Mouse (Mus musculus) gastrocnemius, postnatal 25 days (tissue): ENCODE results near the gene Kdm8. TPM values are rescaled to one million over a fixed set of nuclear protein-coding genes. Genes with fewer than 3 reads are reported as not detected.
"Not testable (repeated sequence)": the region's sequence is repeated elsewhere in the genome, so short reads cannot be mapped to it uniquely, and the experiment has no call there.

Experiments used
- DNase-seq: peaks from one replicate; pipeline ENCODE4 v3.0.0; 2022
- long read RNA-seq, 2 experiments: library from polyadenylated mRNA; stranded (forward); transcript quantifications; one replicate each; pipeline ENCODE4 v2.0.0; 2021
- total RNA-seq, 2 experiments: library from RNA; stranded (reverse); gene quantifications; 1 replicate in 1 of 2; 2 replicates in 1 of 2; pipeline ENCODE4 v1.2.3; 2021

The Kdm8 gene
- total RNA-seq: 1 to 10 TPM; 4.1 to 4.5 TPM
- long read RNA-seq, experiment 1, partial matches to known transcripts: 0 of 3 reads
- long read RNA-seq, experiment 1, other reads (novel, unspliced or antisense): 0 of 3 reads
- long read RNA-seq, experiment 2, partial matches to known transcripts: 2 of 6 reads
- long read RNA-seq, experiment 2, other reads (novel, unspliced or antisense): 0 of 6 reads

- peak; percentile 91 for DNase-seq
Observed at GRCm38 (mm10) chr7:125444464-125445401, at the start of gene Kdm8. TSS of gene Kdm8 (plus strand) at chr7:125444676.

GRCm38 (mm10) chr7:125398116-125398515 is 46.4 kb upstream of the Kdm8 start:
- DNase-seq: no peak

GRCm38 (mm10) chr7:125398687-125399086 is 45.8 kb upstream of the Kdm8 start:
- no peak for DNase-seq

DNA sequence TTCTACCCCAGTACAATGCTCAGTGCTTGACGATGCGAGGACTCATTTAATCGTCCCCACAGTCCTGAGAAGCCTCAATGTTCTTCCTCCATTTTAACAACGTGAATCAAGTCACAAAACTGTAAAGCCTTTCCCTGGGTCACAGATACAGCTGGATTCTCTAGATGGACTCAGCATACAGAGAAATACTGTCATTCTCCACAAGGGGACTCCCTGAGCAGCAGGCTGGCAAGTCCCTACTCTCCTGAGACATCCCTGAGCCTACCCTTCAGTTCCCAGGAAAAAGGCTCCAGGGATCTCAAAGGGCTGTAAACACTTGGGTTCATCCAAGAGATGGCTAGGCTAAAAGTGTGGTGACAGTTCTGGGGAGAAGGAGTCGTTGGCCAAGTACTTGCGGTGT is 37.3 kb upstream of the Kdm8 start:
- DNase-seq: no peak

- DNase-seq: no peak
Observed at GRCm38 (mm10) chr7:125415087-125415486, 29.4 kb upstream of the Kdm8 start.

DNA sequence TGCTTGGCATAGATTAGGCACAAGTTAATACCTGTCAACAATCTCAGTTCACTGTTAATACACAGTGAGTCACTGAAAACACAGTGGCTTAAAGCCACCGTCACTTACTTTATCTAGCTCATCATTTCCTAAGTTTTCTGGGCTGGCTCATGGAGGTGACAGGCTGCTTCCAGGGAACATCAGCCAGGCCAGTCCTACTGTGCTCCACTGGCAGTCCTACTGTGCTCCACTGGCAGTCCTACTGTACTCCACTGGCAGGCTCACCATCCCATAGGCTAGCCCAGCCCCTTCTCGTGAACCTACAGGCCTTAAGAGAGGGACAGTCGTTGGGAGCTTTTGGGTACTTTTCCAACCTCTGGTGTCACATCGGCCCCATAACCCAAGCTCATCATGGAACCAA is 28.7 kb upstream of the Kdm8 start:
- DNase-seq: no peak

GRCm38 (mm10) chr7:125416762-125417161 is 27.7 kb upstream of the Kdm8 start:
- DNase-seq: no peak

GRCm38 (mm10) chr7:125418413-125418812 is 26.1 kb upstream of the Kdm8 start:
- DNase-seq: no peak

DNA sequence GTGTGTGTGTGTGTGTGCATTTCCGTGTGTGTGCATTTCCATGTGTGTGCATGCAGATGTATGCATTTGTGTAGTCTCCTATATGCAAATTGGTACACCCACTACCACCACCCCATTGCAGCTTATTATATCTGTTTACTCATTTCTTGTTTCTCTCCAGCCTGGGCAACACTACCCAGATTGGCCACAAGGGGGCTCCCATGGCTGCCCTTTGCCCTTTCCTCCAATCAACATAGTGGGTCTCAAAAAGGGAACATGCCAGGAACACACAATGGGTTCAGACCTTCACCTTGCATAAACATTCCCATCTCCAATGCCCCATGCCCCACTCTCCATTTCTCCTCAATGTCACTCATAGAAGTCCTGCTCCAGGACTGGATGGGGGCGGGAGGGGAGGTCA is 24.3 kb upstream of the Kdm8 start:
- DNase-seq: no peak

- no peak for DNase-seq
Observed at GRCm38 (mm10) chr7:125421911-125422310, 22.6 kb upstream of the Kdm8 start.

- no peak for DNase-seq
Observed at GRCm38 (mm10) chr7:125423056-125423455, 21.4 kb upstream of the Kdm8 start.

DNA sequence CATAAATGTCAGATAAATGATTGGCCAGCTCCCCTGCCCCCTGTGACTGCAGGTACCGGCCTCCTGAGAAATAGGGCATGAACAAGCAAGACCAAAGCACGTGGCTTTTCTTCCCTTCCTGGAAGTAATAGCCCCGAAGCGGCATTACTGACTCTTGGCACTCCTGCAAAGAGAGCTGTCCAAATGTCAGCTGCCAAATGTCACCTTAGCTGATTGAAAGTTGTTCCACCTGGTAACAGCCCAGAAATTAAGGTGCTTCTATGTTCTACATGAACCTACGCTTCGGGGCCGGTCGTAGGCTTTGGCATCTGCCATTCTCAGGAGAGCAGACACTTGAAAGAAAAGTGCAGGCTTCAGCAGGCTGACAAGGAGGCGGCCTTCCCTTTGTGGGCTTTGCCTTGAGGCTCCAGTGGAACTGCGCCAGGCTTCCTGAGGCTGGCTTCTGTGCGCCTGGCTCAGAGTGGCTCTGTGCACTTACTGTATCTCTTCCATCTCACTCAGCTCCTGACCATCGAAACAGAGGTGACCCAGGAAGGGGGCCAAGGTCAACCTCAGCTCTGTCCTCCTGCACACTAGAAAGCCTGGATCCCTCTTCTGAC is 16.9 kb upstream of the Kdm8 start:
- peak; percentile 5 for DNase-seq

DNA sequence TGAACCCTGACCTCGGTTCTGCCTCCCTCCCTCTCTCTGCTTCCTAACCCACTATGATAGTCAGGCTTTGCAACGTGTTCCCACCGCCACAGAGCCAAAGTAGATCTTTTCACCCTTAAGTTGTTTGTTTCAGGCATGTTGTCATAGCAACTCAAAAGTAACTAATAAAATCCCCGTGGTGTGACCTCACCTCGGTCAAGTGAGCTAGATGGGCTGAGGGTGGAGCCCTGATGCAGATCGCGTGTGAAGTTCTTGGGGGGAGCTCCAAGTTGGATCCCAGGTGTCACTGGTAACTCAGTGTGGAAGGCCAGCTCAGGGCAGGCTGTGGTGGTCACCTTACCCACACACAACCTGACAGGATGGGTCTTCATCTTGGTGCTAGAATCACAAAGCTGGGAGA is 16.1 kb upstream of the Kdm8 start:
- no peak for DNase-seq

- DNase-seq: not testable (repeated sequence)
Observed at GRCm38 (mm10) chr7:125428816-125429500, 15.5 kb upstream of the Kdm8 start.

- DNase-seq: no peak
Observed at GRCm38 (mm10) chr7:125430170-125430842, 14.2 kb upstream of the Kdm8 start.

DNA sequence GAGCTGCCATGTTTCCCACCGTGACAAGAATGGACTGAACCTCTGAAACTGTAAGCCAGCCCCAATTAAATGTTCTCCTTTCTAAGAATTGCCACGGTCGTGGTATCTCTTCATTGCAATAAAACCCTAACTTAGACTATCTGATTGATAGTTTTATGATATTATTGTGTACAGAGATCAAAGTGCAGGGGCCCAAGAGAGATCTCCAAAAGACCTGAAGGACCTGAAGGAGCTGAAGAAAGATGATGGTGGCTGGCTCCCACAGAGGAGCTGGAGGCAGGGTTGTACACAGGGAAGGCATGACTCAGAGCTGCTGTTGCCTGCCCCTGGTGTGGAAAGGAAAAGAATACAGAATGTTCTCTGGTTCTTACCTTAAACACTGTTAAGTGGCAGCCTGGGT is 10.6 kb upstream of the Kdm8 start:
- DNase-seq: no peak

DNA sequence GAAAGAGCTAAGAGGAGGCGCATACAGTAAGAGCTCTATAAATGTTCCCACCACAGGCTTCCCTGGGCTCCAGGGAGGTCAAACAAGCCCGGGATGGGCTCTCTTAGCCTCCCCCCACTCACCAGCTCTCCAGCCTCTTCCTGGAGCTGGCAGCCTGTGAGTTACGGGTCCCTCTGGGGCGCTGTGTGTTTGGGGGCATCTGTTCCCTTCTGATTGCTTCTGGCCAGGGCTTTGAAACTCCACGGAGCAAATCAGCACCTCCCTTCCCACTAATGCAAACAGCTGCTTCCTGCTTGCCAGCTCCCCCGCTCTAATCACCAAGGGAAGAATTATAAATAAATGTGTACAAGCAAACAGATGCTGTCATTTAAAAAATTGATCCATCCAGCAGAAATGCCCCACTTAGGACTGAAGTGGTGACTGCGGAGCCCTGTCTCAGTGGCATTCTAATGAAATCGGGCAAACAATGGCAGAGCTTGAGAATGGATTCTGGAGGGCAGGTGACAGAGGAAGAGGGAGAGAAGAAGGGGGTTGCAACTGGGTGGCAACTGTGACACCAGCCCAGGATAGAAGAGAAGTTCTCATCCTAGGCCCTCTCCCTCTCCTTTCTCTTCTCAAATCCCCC is 9.7 kb upstream of the Kdm8 start:
- DNase-seq: no peak

GRCm38 (mm10) chr7:125442323-125442722 is 2.2 kb upstream of the Kdm8 start:
- DNase-seq: no peak

- DNase-seq: no peak
Observed at GRCm38 (mm10) chr7:125444076-125444463, 406 bp upstream of the Kdm8 start.

DNA sequence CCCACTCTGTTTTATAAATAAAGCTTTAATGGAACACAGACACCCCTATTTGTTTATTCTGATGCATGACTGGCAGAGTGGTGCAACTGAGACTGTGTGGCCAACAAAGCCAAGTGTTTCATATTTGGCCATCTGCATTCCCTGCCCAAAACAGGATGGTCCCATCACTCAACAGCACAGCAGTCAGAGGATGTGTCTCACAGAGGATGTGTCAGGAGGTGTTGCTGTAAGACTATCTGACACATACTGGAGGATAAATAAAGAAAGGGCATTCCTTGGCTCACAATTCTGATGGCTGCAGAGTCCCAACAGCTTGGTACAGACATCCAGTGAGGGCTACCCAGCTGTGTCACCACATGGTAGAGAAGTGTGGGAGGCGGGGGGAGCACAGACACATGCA is 6.2 kb downstream of the Kdm8 start:
- no peak for DNase-seq

GRCm38 (mm10) chr7:125451078-125451477 is 6.6 kb downstream of the Kdm8 start:
- DNase-seq: no peak

DNA sequence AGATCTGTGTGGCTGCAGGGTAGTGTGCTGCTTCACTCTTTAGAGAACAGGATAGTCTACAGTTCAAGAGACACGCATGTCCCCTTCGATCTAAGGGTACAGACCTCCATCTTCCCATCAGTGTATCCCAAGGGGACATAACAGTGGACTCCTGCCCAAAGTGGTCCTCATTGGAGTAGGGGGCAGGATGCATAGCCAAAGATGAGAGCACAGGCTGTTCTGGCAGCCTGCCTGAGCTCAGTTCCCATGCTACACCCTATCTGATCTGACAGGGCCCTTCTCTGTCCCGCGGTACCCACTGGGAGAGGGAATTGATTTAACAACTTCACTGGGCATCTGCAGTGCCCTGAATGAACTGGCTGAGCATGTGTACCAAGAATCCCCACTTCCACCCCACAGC is 9.2 kb downstream of the Kdm8 start:
- no peak for DNase-seq
